Mouse (Mus musculus) adrenal gland, adult 10 weeks (tissue): ENCODE data around the gene Setd1b. TPM values are rescaled to one million over a fixed set of nuclear protein-coding genes. Genes with fewer than 3 reads are reported as not detected.

ENCODE experiments used
- polyA plus RNA-seq: library from polyadenylated mRNA; stranded (reverse); fragments of 350-450 nt; fragmentation: Illumina TruSeq; extraction: RNeasy Lipid Tissue Mini Kit (QIAGEN cat#74804); gene quantifications from one replicate; pipeline ENCODE4 v1.2.3, GENCODE M21; 2014; ENCODE audit warnings: low read depth, low replicate concordance

Setd1b gene
- 3.4 TPM for polyA plus RNA-seq

GRCm38 (mm10) chr5:123142161-123143157 is at the start of gene Setd1b:
TSS of gene Setd1b (plus strand) at chr5:123142193.

GRCm38 (mm10) chr5:123132308-123133071 is 9.5 kb upstream of the Setd1b start, which contains the start of gene Rhof:
TSS of gene Rhof (minus strand) at chr5:123132692.

GRCm38 (mm10) chr5:123169284-123169683 is 27.3 kb downstream of the Setd1b start, which contains the start of gene Psmd9:
TSS of gene Psmd9 (plus strand) at chr5:123169413.

GRCm38 (mm10) chr5:123182651-123183050 is 40.7 kb downstream of the Setd1b start, which contains the start of gene Hpd:
TSS of gene Hpd (minus strand) at chr5:123182727.

Other genes starting within 250 kb of the Setd1b start
- gene Kdm2b, start 152.4 kb upstream of the Setd1b start, polyA plus RNA-seq = 13.2 TPM
- 0.82 TPM for gene Orai1, start 127.1 kb upstream of the Setd1b start, polyA plus RNA-seq
- gene Morn3, start 95.2 kb upstream of the Setd1b start, polyA plus RNA-seq = not detected
- gene Tmem120b, start 73.8 kb upstream of the Setd1b start, polyA plus RNA-seq = 3.8 TPM
- gene Rhof, start 9.5 kb upstream of the Setd1b start, polyA plus RNA-seq = not detected
- gene Psmd9, start 27.2 kb downstream of the Setd1b start, polyA plus RNA-seq = 7.2 TPM
- gene Hpd, start 40.5 kb downstream of the Setd1b start, polyA plus RNA-seq = not detected
- 0.52 TPM for gene Wdr66, start 109.9 kb downstream of the Setd1b start, polyA plus RNA-seq
- 4.0 TPM for gene Bcl7a, start 201.6 kb downstream of the Setd1b start, polyA plus RNA-seq